Mouse (Mus musculus) 3T3-L1 (cell line): ENCODE measurements at regions not wholly inside any gene's neighbourhood (a gene's known extent, or its start where the extent isn't known, plus 50 kb on each side); places are given as distances from the start of the nearest gene placed in this dataset.

Source experiments
- DNase-seq: peaks from one replicate; pipeline ENCODE4 v3.0.0-alpha.2; 2015; ENCODE audit warnings: low read depth, low spot score

GRCm38 (mm10) chr13:41897481-41898317, 50.2 kb upstream of the Adtrp start:
- no peak for DNase-seq
